Mouse (Mus musculus): ENCODE results near the gene Cd8a. TPM values are rescaled to one million over a fixed set of nuclear protein-coding genes. Genes with fewer than 3 reads are reported as not detected.

Cd8a gene
- polyA plus RNA-seq, 1 experiment from 2014 or later, result not detected

DNA sequence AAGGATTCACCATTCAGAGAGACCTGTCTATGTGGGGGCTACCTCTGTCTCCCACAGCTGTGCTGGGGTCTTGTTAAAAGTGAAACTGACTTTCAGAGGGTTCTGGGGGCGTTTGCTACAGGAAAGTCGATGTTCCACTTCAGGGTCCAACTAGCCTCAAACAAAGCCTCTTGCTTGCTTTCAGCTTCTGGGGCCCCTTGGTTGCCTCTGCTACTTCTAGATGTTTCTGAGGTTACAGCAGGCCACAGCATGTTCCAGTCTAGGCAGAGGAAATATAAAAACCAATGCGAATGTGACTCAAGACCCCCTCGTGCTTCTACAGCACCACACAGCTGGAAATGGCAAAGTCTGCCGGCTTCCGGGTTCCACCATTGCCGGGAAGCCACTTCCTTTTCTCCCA lies 15.7 kb upstream of the Cd8a start:
- no peaks in the 10 kb centered on the region for H3K9me3 ChIP-seq (ENCODE audit: control insufficient read depth, low read length)
- WGBS, result 91% methylated on average over 7 of the region's 7 CpGs
- no peak for ATAC-seq (replicated peaks; ENCODE audit: low FRiP score, low TSS enrichment, low read depth)

DNA sequence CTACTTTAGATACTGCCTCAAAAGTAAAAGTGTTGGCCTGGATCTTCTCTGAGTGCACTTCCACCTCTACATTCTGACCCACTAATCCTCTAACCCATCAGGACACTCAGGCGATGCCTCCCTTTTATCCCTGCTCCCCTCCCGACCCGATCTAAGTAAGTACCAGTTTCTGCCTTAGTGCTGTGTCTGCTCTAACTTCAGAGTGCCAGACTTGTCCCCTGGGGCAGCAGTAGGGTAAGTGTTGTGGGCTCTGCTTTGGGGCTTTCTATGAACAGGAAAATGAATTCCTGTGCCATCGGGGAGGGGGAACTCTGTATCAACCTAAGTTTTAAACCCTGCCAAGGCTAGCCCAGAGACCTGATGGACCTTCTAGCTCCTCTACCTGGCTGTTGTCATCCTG lies 13.0 kb upstream of the Cd8a start:
- H3K36me3 ChIP-seq (ENCODE audit: control insufficient read depth, insufficient read depth, low read length), result no peaks in the 10 kb centered on the region
- no peaks in the 10 kb centered on the region for H3K27me3 ChIP-seq (replicated peaks; ENCODE audit: control insufficient read depth, insufficient read depth, low read length)
- H3K4me3 ChIP-seq (ENCODE audit: low read depth, low read length), result no peak overlapping the region
- H3K9ac ChIP-seq (ENCODE audit: low read length), result no peak overlapping the region
- DNase-seq (ENCODE audit: low spot score) (no peak), ATAC-seq (replicated peaks; ENCODE audit: low FRiP score, low TSS enrichment, low read depth) (no peak)
- no peaks in the 10 kb centered on the region for H3K9me3 ChIP-seq (ENCODE audit: control insufficient read depth, low read length)
- H3K4me1 ChIP-seq (replicated peaks; ENCODE audit: control insufficient read depth, insufficient read depth, low read length), result no peaks in the 10 kb centered on the region
- no peak overlapping the region for H3K4me2 ChIP-seq (ENCODE audit: low read length)
- no peak overlapping the region for H3K27ac ChIP-seq (ENCODE audit: low read depth)
- 82% methylated on average over 4 of the region's 4 CpGs for WGBS

More for the DNA sequence above, 15.7 kb upstream of the Cd8a start:
- Histone ChIP-seq H3K27me3 (replicated peaks; ENCODE audit: control insufficient read depth, insufficient read depth, low read length) (no peaks in the 10 kb centered on the region), H3K4me1 (replicated peaks; ENCODE audit: control insufficient read depth, insufficient read depth, low read length) (no peaks in the 10 kb centered on the region), H3K36me3 (ENCODE audit: control insufficient read depth, insufficient read depth, low read length) (no peaks in the 10 kb centered on the region), H3K4me3 (ENCODE audit: low read depth, low read length) (no peak overlapping the region), H3K4me2 (ENCODE audit: low read length) (no peak overlapping the region), H3K9ac (ENCODE audit: low read length) (no peak overlapping the region), H3K27ac (ENCODE audit: low read depth) (no peak overlapping the region)
- DNase-seq (ENCODE audit: low spot score), result no peak

DNA sequence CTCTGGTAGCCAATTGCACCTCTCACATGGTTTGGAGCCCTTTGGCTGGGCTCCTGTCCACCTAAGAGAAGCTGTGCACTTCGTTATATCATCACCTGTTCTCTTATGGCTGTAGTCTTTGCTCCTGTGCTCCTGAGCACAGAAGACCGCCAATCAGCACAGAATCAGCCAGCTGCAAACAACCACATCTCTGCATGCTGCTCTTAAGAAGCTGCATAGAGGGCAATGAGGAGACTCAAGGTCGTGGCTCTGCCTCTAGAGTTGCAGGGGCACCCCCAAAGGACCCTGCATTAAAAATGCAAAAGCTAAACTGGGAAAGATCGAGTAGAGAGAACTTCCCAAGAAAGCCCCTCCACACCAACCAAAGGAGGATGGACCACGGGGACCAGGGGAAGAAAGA lies 12.5 kb upstream of the Cd8a start:
- Histone ChIP-seq H3K9me3 (ENCODE audit: control insufficient read depth, low read length) (no peaks in the 10 kb centered on the region), H3K4me2 (ENCODE audit: low read length) (no peak overlapping the region), H3K4me3 (ENCODE audit: low read depth, low read length) (no peak overlapping the region), H3K27me3 (replicated peaks; ENCODE audit: control insufficient read depth, insufficient read depth, low read length) (no peaks in the 10 kb centered on the region), H3K36me3 (ENCODE audit: control insufficient read depth, insufficient read depth, low read length) (no peaks in the 10 kb centered on the region), H3K4me1 (replicated peaks; ENCODE audit: control insufficient read depth, insufficient read depth, low read length) (no peaks in the 10 kb centered on the region), H3K27ac (ENCODE audit: low read depth) (no peak overlapping the region), H3K9ac (ENCODE audit: low read length) (no peak overlapping the region)
- WGBS, result 58% methylated on average over 5 of the region's 5 CpGs
- ATAC-seq (replicated peaks; ENCODE audit: low FRiP score, low TSS enrichment, low read depth) (no peak), DNase-seq (ENCODE audit: low spot score) (no peak)

DNA sequence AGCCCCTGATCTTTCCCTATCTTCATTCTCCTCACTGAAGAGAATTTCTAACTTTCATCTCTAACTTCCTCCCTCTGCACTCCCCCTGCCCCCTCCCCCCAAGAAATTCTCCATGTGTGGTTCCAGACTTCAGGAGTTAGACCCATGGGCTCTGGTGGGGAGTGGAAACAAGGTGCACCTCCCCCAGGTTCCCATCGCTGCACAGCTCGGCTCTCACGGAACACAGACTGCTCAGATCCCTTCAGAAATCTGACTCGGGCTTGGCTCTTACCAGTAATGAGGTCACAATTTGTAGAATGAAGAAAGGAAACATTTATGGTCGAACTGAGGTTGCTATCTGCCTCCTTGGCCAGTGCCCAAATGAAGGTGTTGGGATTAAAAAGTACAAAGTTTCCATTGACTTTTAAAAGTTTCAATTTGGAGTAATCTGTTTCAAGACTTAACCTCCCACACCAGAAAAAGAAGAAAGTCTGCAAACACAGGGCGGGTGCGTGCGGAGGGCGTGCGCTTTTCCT lies 12.0 kb upstream of the Cd8a start:
- Histone ChIP-seq H3K36me3 (ENCODE audit: control insufficient read depth, insufficient read depth, low read length) (no peaks in the 10 kb centered on the region), H3K27ac (ENCODE audit: low read depth) (no peak overlapping the region), H3K4me2 (ENCODE audit: low read length) (no peak overlapping the region), H3K4me3 (ENCODE audit: low read depth, low read length) (no peak overlapping the region), H3K4me1 (replicated peaks; ENCODE audit: control insufficient read depth, insufficient read depth, low read length) (no peaks in the 10 kb centered on the region), H3K9me3 (ENCODE audit: control insufficient read depth, low read length) (no peaks in the 10 kb centered on the region), H3K9ac (ENCODE audit: low read length) (no peak overlapping the region), H3K27me3 (replicated peaks; ENCODE audit: control insufficient read depth, insufficient read depth, low read length) (no peaks in the 10 kb centered on the region)
- no peak for ATAC-seq (replicated peaks; ENCODE audit: low FRiP score, low TSS enrichment, low read depth)
- 74% methylated on average over 10 of the region's 10 CpGs for WGBS
- DNase-seq (ENCODE audit: low spot score), result no peak

DNA sequence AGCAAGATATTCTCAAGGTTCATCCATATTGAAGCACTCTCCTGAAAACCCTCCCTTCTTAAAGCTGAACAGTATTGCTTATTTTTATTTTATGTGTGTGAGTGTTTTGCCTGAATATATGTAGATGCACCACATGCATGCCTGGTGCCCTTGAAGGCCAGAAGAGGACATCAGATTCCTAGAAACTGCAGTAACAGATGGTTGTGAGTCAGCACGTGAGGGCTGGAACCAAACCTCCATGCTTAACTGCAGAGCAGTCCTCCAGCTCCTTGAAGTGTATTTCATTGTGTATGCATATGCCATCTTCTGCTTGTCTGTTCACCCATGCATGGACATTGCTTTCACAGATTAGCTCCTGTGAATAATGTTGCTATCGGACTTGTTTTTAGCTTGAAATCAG lies 9.2 kb upstream of the Cd8a start:
- Histone ChIP-seq H3K36me3 (ENCODE audit: control insufficient read depth, insufficient read depth, low read length) (no peaks in the 10 kb centered on the region), H3K4me2 (ENCODE audit: low read length) (no peak overlapping the region), H3K9ac (ENCODE audit: low read length) (no peak overlapping the region), H3K4me1 (replicated peaks; ENCODE audit: control insufficient read depth, insufficient read depth, low read length) (no peaks in the 10 kb centered on the region), H3K9me3 (ENCODE audit: control insufficient read depth, low read length) (0 out of 2 replicates have a peak, but pooled peaks cover 2% of the 10 kb centered on the region), H3K27me3 (replicated peaks; ENCODE audit: control insufficient read depth, insufficient read depth, low read length) (no peaks in the 10 kb centered on the region), H3K4me3 (ENCODE audit: low read depth, low read length) (no peak overlapping the region), H3K27ac (ENCODE audit: low read depth) (no peak overlapping the region)
- 74% methylated on average over 2 of the region's 2 CpGs for WGBS
- ATAC-seq (replicated peaks; ENCODE audit: low FRiP score, low TSS enrichment, low read depth) (no peak), DNase-seq (ENCODE audit: low spot score) (no peak)

DNA sequence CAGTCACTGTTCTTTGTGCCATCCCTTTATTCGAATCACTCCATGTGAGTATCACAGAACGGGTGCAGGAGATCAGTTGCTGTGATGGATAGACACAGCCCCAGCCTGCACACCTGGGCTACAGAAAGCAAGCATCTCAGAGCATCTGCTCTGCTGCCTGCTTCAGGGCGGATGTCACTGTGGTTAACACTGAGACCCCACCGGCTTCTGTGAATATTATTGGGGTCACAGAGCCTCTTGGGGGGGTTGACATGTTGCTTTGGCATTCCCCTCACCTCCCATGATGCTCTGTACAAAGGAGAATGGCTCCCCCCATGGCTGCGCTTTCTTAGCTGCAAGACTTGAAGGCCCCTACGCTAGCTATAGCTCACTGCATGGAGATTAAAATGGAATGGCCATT lies 3.8 kb upstream of the Cd8a start:
- H3K36me3 ChIP-seq (ENCODE audit: control insufficient read depth, insufficient read depth, low read length), result no peaks in the 10 kb centered on the region
- no peak overlapping the region for H3K4me3 ChIP-seq (ENCODE audit: low read depth, low read length)
- H3K27ac ChIP-seq (ENCODE audit: low read depth), result no peak overlapping the region
- H3K9me3 ChIP-seq (ENCODE audit: control insufficient read depth, low read length), result 0 out of 2 replicates have a peak, but pooled peaks cover 2% of the 10 kb centered on the region
- no peaks in the 10 kb centered on the region for H3K27me3 ChIP-seq (replicated peaks; ENCODE audit: control insufficient read depth, insufficient read depth, low read length)
- DNase-seq (ENCODE audit: low spot score) (no peak), ATAC-seq (replicated peaks; ENCODE audit: low FRiP score, low TSS enrichment, low read depth) (no peak)
- H3K4me1 ChIP-seq (replicated peaks; ENCODE audit: control insufficient read depth, insufficient read depth, low read length), result no peaks in the 10 kb centered on the region
- H3K4me2 ChIP-seq (ENCODE audit: low read length), result no peak overlapping the region
- 92% methylated on average over 6 of the region's 6 CpGs for WGBS
- H3K9ac ChIP-seq (ENCODE audit: low read length), result no peak overlapping the region

DNA sequence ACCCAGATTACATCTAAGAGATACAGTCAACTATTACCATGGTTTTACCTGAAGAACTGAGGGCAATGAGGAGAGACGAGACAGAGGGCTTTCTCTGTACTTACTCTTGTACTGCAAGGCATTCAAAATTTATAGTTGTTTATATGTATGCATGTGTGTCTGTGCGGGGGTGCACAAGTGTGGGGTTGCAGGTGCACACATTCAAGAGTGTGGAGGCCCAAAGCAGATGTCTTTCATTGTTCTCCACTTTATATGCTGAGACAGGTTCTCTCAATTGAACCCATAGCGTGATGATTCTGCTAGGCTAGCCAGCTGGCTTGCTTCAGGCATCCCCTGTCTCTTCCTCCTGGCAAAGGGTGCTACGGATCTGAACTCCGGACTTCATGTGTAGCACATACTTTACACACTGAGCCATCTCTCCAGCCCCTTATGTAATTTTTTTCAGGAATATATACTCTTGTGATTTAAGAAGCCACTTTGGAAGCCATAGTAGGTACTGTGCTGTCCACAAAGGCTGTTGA lies 2.1 kb upstream of the Cd8a start:
- Histone ChIP-seq H3K27ac (ENCODE audit: low read depth) (no peak overlapping the region), H3K4me1 (replicated peaks; ENCODE audit: control insufficient read depth, insufficient read depth, low read length) (no peaks in the 10 kb centered on the region), H3K4me3 (ENCODE audit: low read depth, low read length) (no peak overlapping the region), H3K9ac (ENCODE audit: low read length) (no peak overlapping the region), H3K9me3 (ENCODE audit: control insufficient read depth, low read length) (0 out of 2 replicates have a peak, but pooled peaks cover 2% of the 10 kb centered on the region), H3K4me2 (ENCODE audit: low read length) (no peak overlapping the region), H3K36me3 (ENCODE audit: control insufficient read depth, insufficient read depth, low read length) (no peaks in the 10 kb centered on the region), H3K27me3 (replicated peaks; ENCODE audit: control insufficient read depth, insufficient read depth, low read length) (no peaks in the 10 kb centered on the region)
- DNase-seq (ENCODE audit: low spot score), result no peak
- no peak for ATAC-seq (replicated peaks; ENCODE audit: low FRiP score, low TSS enrichment, low read depth)
- 76% methylated on average over 5 of the region's 5 CpGs for WGBS

DNA sequence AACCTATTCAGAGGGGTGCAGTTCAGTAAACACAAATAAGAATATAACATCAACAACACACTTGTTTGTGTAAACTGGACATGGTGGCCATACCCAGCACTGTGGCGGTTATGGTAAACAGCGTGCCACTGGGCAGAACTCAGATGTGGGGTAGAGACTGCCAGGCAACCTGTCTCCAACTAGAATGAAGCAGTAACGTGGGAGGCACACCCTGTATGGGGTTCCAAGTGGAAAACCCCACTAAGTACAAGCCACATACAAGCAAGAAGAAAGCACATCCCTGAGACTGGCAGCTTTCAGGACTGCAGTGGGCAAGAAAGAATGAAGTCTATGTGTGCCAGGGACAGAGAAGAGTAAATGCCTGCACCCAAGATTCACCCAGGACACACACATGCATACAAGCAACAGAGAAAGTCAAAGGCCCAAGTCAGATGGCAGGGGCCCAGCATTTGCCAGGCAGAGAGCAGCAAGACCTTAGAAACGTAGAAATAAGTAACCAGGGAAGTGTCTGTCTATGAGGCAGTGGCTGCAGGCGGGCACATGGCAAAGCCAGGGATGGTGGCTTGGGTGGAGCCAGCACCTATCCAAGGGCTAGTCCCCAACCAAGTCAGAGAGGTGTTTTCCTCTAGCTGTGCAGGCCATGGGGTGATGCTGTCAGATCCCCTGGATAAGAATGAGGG lies 1.0 kb upstream of the Cd8a start:
- no peak for ATAC-seq (replicated peaks; ENCODE audit: low FRiP score, low TSS enrichment, low read depth)
- H3K9ac ChIP-seq (ENCODE audit: low read length), result no peak overlapping the region
- no peak overlapping the region for H3K4me2 ChIP-seq (ENCODE audit: low read length)
- 0 out of 2 replicates have a peak, but pooled peaks cover 5% of the 10 kb centered on the region for H3K9me3 ChIP-seq (ENCODE audit: control insufficient read depth, low read length)
- H3K27ac ChIP-seq (ENCODE audit: low read depth), result no peak overlapping the region
- no peaks in the 10 kb centered on the region for H3K27me3 ChIP-seq (replicated peaks; ENCODE audit: control insufficient read depth, insufficient read depth, low read length)
- DNase-seq (ENCODE audit: low spot score), result no peak
- H3K36me3 ChIP-seq (ENCODE audit: control insufficient read depth, insufficient read depth, low read length), result no peaks in the 10 kb centered on the region
- no peaks in the 10 kb centered on the region for H3K4me1 ChIP-seq (replicated peaks; ENCODE audit: control insufficient read depth, insufficient read depth, low read length)
- WGBS, result 89% methylated on average over 5 of the region's 5 CpGs
- H3K4me3 ChIP-seq (ENCODE audit: low read depth, low read length), result no peak overlapping the region

DNA sequence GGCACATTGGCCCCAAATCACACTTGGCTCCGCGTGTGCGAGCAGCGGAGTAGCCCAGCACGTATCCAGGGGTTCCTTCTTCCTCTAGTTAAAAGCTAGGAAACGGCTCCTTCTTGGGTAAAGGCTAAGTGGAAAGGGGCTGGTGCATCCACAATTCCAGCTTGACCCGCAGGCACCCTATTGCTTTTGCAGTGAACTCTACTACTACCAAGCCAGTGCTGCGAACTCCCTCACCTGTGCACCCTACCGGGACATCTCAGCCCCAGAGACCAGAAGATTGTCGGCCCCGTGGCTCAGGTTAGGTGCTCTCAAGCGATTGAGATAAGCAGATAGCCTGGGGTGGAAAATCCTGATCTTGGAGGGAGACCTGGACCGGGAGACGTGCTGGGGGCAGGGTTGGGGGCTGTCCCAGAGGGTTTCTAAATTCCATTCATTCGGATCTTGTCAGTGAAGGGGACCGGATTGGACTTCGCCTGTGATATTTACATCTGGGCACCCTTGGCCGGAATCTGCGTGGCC lies 1.1 kb downstream of the Cd8a start:
- no peaks in the 10 kb centered on the region for H3K4me1 ChIP-seq (replicated peaks; ENCODE audit: control insufficient read depth, insufficient read depth, low read length)
- no peak overlapping the region for H3K4me3 ChIP-seq (ENCODE audit: low read depth, low read length)
- 87% methylated on average over 19 of the region's 19 CpGs for WGBS
- 0 out of 2 replicates have a peak, but pooled peaks cover 6% of the 10 kb centered on the region for H3K9me3 ChIP-seq (ENCODE audit: control insufficient read depth, low read length)
- no peaks in the 10 kb centered on the region for H3K36me3 ChIP-seq (ENCODE audit: control insufficient read depth, insufficient read depth, low read length)
- no peak overlapping the region for H3K4me2 ChIP-seq (ENCODE audit: low read length)
- H3K27ac ChIP-seq (ENCODE audit: low read depth), result no peak overlapping the region
- no peak overlapping the region for H3K9ac ChIP-seq (ENCODE audit: low read length)
- H3K27me3 ChIP-seq (replicated peaks; ENCODE audit: control insufficient read depth, insufficient read depth, low read length), result no peaks in the 10 kb centered on the region
- ATAC-seq (replicated peaks; ENCODE audit: low FRiP score, low TSS enrichment, low read depth) (no peak), DNase-seq (ENCODE audit: low spot score) (no peak)

All from intestine, embryonic 14.5 days (tissue).